Mouse (Mus musculus): ENCODE results near the gene Clec4a2. TPM values are rescaled to one million over a fixed set of nuclear protein-coding genes. Genes with fewer than 3 reads are reported as not detected.

Gene Clec4a2
- polyA plus RNA-seq, 1 experiment from 2014 or later: 0.98 TPM

Other genes starting within 250 kb of the Clec4a2 start
- 67.0 and 73.4 TPM in 2 replicates for gene Necap1, start 232.0 kb upstream of the Clec4a2 start, polyA plus RNA-seq (2016; fragmentation: Nextera tagmentation; extraction: Ambion mirVana)
- gene Clec4a1, start 184.6 kb upstream of the Clec4a2 start, polyA plus RNA-seq (2016; fragmentation: Nextera tagmentation; extraction: Ambion mirVana): 0.67 and 0.87 TPM in 2 replicates
- gene Clec4a3, start 153.9 kb upstream of the Clec4a2 start, polyA plus RNA-seq (2016; fragmentation: Nextera tagmentation; extraction: Ambion mirVana): 0.38 and 0.59 TPM in 2 replicates
- not detected in 2 replicates for gene Clec4a4, start 116.1 kb upstream of the Clec4a2 start, polyA plus RNA-seq (2016; fragmentation: Nextera tagmentation; extraction: Ambion mirVana)
- gene Clec4b1, start 56.5 kb upstream of the Clec4a2 start, polyA plus RNA-seq (2016; fragmentation: Nextera tagmentation; extraction: Ambion mirVana): not detected in 2 replicates
- gene Clec4b2, start 66.5 kb downstream of the Clec4a2 start, polyA plus RNA-seq (2016; fragmentation: Nextera tagmentation; extraction: Ambion mirVana): not detected in 2 replicates
- 0.47 and 0.51 TPM in 2 replicates for gene Clec4n, start 123.4 kb downstream of the Clec4a2 start, polyA plus RNA-seq (2016; fragmentation: Nextera tagmentation; extraction: Ambion mirVana)
- gene Clec4d, start 155.7 kb downstream of the Clec4a2 start, polyA plus RNA-seq (2016; fragmentation: Nextera tagmentation; extraction: Ambion mirVana): not detected in 2 replicates
- not detected in 2 replicates for gene Clec4e, start 183.4 kb downstream of the Clec4a2 start, polyA plus RNA-seq (2016; fragmentation: Nextera tagmentation; extraction: Ambion mirVana)
- gene Vmn2r19, start 201.9 kb downstream of the Clec4a2 start, polyA plus RNA-seq (2016; fragmentation: Nextera tagmentation; extraction: Ambion mirVana): not detected in 2 replicates

Measured in forebrain, embryonic 12.5 days (tissue).